Mouse (Mus musculus) 416B (cell line): ENCODE data around the gene Oxct2b.
"Not testable (repeated sequence)": the region's sequence is repeated elsewhere in the genome, so short reads cannot be mapped to it uniquely, and the experiment has no call there.

ENCODE experiments used
- DNase-seq: peaks from one replicate; pipeline ENCODE4 v3.0.0; 2011; ENCODE audit warnings: low read depth

The Oxct2b gene

GRCm38 (mm10) chr4:123116011-123116410 is at the start of gene Oxct2b:
TSS of gene Oxct2b (plus strand) at chr4:123116266.
- no peak for DNase-seq

GRCm38 (mm10) chr4:123068646-123069045 is 47.4 kb upstream of the Oxct2b start:
- DNase-seq = no peak

- DNase-seq = peak; percentile 61
Observed at GRCm38 (mm10) chr4:123071266-123071966, 44.6 kb upstream of the Oxct2b start.

DNA sequence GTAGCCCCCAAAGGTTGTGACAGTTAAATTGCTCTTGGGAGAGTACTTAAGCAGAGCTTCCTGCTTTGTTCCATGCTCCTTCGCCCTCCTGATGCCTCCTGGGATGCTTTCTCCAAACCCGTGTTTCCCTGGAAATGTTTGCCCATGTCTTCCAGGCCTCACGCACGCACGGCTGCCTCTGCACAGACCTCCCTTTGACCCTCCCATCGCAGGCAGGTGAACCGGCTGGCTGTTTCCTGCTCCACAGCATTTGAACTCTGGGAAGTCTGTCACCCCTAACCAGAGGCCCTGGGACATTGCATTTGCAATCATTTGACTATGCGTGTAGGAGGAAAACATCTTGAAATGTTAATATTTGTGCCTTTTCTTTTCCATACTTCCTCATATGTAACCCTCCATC is 39.1 kb upstream of the Oxct2b start:
- no peak for DNase-seq

- no peak for DNase-seq
Observed at GRCm38 (mm10) chr4:123078231-123078630, 37.8 kb upstream of the Oxct2b start.

GRCm38 (mm10) chr4:123080791-123081190 is 35.3 kb upstream of the Oxct2b start:
- no peak for DNase-seq

GRCm38 (mm10) chr4:123082283-123083163 is 33.5 kb upstream of the Oxct2b start:
- DNase-seq = peak; percentile 70

DNA sequence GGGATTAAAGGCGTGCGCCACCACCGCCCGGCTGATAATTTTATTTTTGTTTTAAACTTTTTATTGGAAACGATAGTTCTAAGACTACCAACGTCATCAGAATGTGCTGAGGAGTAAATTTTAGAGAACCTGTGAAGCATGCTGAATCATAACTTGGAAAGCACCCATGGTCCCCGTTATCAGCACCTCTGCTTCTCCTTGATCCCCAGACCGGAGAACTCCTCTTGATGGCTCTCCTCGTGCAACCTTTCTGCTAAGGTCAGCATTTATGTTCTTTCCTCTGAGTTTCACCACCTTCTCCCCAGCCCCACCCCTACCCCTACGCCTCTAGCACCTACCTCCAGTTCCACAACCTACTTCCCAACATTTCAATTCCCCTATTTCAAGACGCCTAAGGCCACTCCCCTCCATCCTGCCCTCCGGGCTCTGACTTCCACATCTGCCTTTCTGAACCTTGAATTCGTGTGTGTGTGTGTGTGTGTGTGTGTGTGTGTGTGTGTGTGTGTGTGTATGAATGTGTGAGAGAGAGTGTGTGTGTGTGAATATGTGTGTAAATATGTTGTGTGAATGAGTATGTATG is 32.7 kb upstream of the Oxct2b start:
- DNase-seq = no peak

DNA sequence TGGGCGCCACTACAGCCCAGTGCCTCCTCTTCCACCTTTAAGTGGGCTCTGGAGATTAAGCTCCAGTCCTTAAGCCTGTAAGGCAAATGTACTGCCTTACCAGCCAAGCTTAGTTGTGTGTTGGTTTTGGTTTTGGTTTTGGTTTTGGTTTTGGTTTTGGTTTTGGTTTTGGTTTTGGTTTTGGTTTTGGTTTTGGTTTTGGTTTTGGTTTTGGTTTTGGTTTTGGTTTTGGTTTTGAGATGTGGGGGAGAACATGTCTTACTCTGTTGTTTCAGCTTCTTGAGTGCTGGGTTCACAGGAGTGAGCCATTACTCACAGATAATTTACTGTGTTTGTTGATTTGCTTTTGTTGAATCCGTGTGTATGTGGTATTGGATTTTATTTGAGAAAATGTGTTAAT is 30.8 kb upstream of the Oxct2b start:
- DNase-seq = no peak

GRCm38 (mm10) chr4:123086381-123086780 is 29.7 kb upstream of the Oxct2b start:
- peak; percentile 12 for DNase-seq

DNA sequence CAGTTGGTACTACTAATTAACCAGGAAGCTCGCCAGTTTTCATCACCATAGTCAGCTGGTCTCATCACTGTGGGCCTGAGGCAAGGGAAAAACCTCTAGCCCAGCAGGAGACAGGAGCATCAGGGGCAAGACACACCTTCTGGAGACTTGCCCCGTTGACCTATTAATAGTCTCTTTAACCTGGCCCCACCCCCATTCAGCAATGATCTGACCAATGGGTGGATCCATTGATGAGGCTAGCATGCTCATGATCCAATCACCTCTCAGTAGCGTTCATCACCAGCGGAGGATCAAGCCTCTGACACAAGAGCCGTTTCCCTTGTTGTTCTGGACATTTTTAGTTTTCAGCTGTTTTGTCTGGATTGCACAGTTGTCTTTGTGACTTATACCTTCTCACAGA is 23.4 kb upstream of the Oxct2b start:
- no peak for DNase-seq

- no peak for DNase-seq
Observed at GRCm38 (mm10) chr4:123093064-123093776, 22.8 kb upstream of the Oxct2b start.

- no peak for DNase-seq
Observed at GRCm38 (mm10) chr4:123093869-123094268, 22.2 kb upstream of the Oxct2b start.

- DNase-seq = no peak
Observed at GRCm38 (mm10) chr4:123104651-123105450, 11.2 kb upstream of the Oxct2b start, which contains the start of gene Bmp8b. TSS of gene Bmp8b (plus strand) at chr4:123105165.

DNA sequence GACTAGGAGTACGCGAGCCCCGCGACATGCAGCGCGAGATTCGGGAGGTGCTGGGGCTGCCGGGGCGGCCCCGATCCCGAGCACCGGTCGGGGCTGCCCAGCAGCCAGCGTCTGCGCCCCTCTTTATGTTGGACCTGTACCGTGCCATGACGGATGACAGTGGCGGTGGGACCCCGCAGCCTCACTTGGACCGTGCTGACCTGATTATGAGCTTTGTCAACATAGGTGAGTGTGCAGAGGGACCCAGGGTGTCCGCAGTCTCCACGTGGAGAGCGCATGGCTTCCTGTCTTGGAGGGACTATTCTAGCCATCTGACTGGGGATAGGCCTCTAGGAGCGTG is 10.6 kb upstream of the Oxct2b start:
- no peak for DNase-seq

GRCm38 (mm10) chr4:123105929-123106328 is 10.1 kb upstream of the Oxct2b start:
- not testable (repeated sequence) for DNase-seq

- no peak for DNase-seq
Observed at GRCm38 (mm10) chr4:123106864-123107263, 9.2 kb upstream of the Oxct2b start.

DNA sequence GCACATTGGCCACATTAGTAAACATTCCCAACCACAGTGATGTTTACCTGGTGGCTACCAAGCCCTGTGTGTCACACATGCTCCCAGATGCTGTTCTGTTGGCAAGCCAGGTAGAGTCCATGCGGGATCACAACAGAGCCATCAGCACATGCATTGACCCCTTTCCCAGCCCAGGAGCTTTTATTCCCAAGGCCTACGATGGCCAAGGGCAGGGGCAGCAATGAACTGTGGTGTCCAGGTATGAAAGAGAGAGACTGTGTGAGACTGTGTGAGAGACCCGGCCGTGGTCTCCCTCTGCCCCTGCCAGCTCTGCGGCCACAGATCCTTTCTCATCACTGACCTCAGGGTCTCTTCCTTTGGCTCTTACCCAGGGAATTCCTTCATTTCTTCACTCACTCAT is 8.0 kb upstream of the Oxct2b start:
- DNase-seq = no peak

DNA sequence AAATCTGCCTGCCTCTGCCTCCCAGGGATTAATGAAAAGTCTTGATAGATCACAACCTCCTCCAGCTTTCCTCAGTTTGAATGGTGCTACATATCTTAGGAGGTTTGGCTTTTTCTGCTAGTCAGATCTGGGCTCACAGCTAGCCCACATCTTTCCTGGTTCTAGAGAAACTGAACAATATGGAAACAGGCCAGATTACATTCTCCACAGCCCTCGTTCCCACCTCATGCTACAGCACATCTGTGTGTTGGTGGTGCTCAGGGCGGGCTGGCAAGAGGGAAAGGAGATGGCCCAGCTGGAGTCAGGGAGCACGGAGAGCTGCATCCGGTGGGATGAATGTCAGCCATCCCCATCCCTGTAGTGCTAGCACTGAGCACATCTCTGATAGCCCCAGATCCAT is 5.3 kb upstream of the Oxct2b start:
- no peak for DNase-seq

GRCm38 (mm10) chr4:123111275-123111983 is 4.6 kb upstream of the Oxct2b start:
- not testable (repeated sequence) for DNase-seq
